Mouse (Mus musculus): ENCODE data around the gene Bcat2. TPM values are rescaled to one million over a fixed set of nuclear protein-coding genes. Genes with fewer than 3 reads are reported as not detected.

Bcat2 gene
- 24.8 and 25.7 TPM in 2 replicates for polyA plus RNA-seq (2014; fragmentation: Nextera tagmentation; extraction: Ambion mirVana)

- under 1% methylated on average over 42 of the region's 42 CpGs for WGBS
- Histone ChIP-seq H3K27me3 (ENCODE audit: control insufficient read depth, insufficient read depth, low read length) (no peaks in the 10 kb centered on the region), H3K9me3 (ENCODE audit: control insufficient read depth, low read length) (no peaks in the 10 kb centered on the region), H3K4me1 (replicated peaks; ENCODE audit: control insufficient read depth, insufficient read depth, low read length) (peaks cover 7% of the 10 kb centered on the region; the same call in 1 of the 2 replicates), H3K4me3 (ENCODE audit: low read depth, low read length) (peak within 1 kb of the TSS; percentile 53), H3K4me2 (ENCODE audit: low read depth, low read length, severe bottlenecking) (peak within 1 kb of the TSS; percentile 66), H3K9ac (ENCODE audit: low read length) (peak within 1 kb of the TSS; percentile 81), H3K27ac (ENCODE audit: low read depth, low read length) (peak within 1 kb of the TSS; percentile 44), H3K36me3 (ENCODE audit: control insufficient read depth, insufficient read depth, low read length) (no peaks in the 10 kb centered on the region; the same call in 1 of the 2 replicates)
- DNase-seq (ENCODE audit: low spot score): peak; percentile 86
- ATAC-seq (replicated peaks; ENCODE audit: low FRiP score): peak; percentile 75
Observed at GRCm38 (mm10) chr7:45570103-45570741, at the start of gene Bcat2. Bcat2 (plus strand) TSS chr7:45570153.

GRCm38 (mm10) chr7:45520605-45521004 is 49.3 kb upstream of the Bcat2 start:
- peaks cover 7% of the 10 kb centered on the region; the same call in 1 of the 2 replicates for H3K4me1 ChIP-seq (replicated peaks; ENCODE audit: control insufficient read depth, insufficient read depth, low read length)
- no peak overlapping the region for H3K4me3 ChIP-seq (ENCODE audit: low read depth, low read length)
- no peaks in the 10 kb centered on the region for H3K27me3 ChIP-seq (ENCODE audit: control insufficient read depth, insufficient read depth, low read length)
- no peaks in the 10 kb centered on the region; the same call in 1 of the 2 replicates for H3K36me3 ChIP-seq (ENCODE audit: control insufficient read depth, insufficient read depth, low read length)
- ATAC-seq (replicated peaks; ENCODE audit: low FRiP score): no peak
- H3K27ac ChIP-seq (ENCODE audit: low read depth, low read length): no peak overlapping the region
- no peaks in the 10 kb centered on the region for H3K9me3 ChIP-seq (ENCODE audit: control insufficient read depth, low read length)
- no peak for DNase-seq (ENCODE audit: low spot score)
- H3K4me2 ChIP-seq (ENCODE audit: low read depth, low read length, severe bottlenecking): no peak overlapping the region
- WGBS: 92% methylated on average over 7 of the region's 7 CpGs
- no peak overlapping the region for H3K9ac ChIP-seq (ENCODE audit: low read length)

GRCm38 (mm10) chr7:45521728-45522184 is 48.2 kb upstream of the Bcat2 start:
- ATAC-seq (replicated peaks; ENCODE audit: low FRiP score) (peak; percentile 73), DNase-seq (ENCODE audit: low spot score) (peak; percentile 91)
- Histone ChIP-seq H3K4me1 (replicated peaks; ENCODE audit: control insufficient read depth, insufficient read depth, low read length) (peaks cover 7% of the 10 kb centered on the region; the same call in 1 of the 2 replicates), H3K9me3 (ENCODE audit: control insufficient read depth, low read length) (no peaks in the 10 kb centered on the region), H3K36me3 (ENCODE audit: control insufficient read depth, insufficient read depth, low read length) (no peaks in the 10 kb centered on the region; the same call in 1 of the 2 replicates), H3K27ac (ENCODE audit: low read depth, low read length) (peak overlapping the region; percentile 53; the same call in 1 of the 2 replicates), H3K4me2 (ENCODE audit: low read depth, low read length, severe bottlenecking) (peak overlapping the region; percentile 61), H3K9ac (ENCODE audit: low read length) (peak overlapping the region; percentile 75), H3K4me3 (ENCODE audit: low read depth, low read length) (peak overlapping the region; percentile 51), H3K27me3 (ENCODE audit: control insufficient read depth, insufficient read depth, low read length) (no peaks in the 10 kb centered on the region)
- under 1% methylated on average over 28 of the region's 28 CpGs for WGBS

- no peaks in the 10 kb centered on the region for H3K27me3 ChIP-seq (ENCODE audit: control insufficient read depth, insufficient read depth, low read length)
- H3K36me3 ChIP-seq (ENCODE audit: control insufficient read depth, insufficient read depth, low read length): no peaks in the 10 kb centered on the region; the same call in 1 of the 2 replicates
- WGBS: 57% methylated on average over 16 of the region's 16 CpGs
- peak overlapping the region; percentile 51 for H3K4me3 ChIP-seq (ENCODE audit: low read depth, low read length)
- peak overlapping the region; percentile 75 for H3K9ac ChIP-seq (ENCODE audit: low read length)
- peak overlapping the region; percentile 53; the same call in 1 of the 2 replicates for H3K27ac ChIP-seq (ENCODE audit: low read depth, low read length)
- no peak for DNase-seq (ENCODE audit: low spot score)
- no peaks in the 10 kb centered on the region for H3K9me3 ChIP-seq (ENCODE audit: control insufficient read depth, low read length)
- H3K4me2 ChIP-seq (ENCODE audit: low read depth, low read length, severe bottlenecking): peak overlapping the region; percentile 61
- ATAC-seq (replicated peaks; ENCODE audit: low FRiP score): no peak
- peaks cover 7% of the 10 kb centered on the region; the same call in 1 of the 2 replicates for H3K4me1 ChIP-seq (replicated peaks; ENCODE audit: control insufficient read depth, insufficient read depth, low read length)
Observed at GRCm38 (mm10) chr7:45522194-45522752, 47.7 kb upstream of the Bcat2 start.

GRCm38 (mm10) chr7:45522957-45523676 is 46.8 kb upstream of the Bcat2 start:
- Histone ChIP-seq H3K4me3 (ENCODE audit: low read depth, low read length) (0 out of 2 replicates have a peak overlapping the region, but pooled peaks have one; percentile 2), H3K4me1 (replicated peaks; ENCODE audit: control insufficient read depth, insufficient read depth, low read length) (peaks cover 7% of the 10 kb centered on the region; the same call in 1 of the 2 replicates), H3K9me3 (ENCODE audit: control insufficient read depth, low read length) (no peaks in the 10 kb centered on the region), H3K9ac (ENCODE audit: low read length) (no peak overlapping the region), H3K4me2 (ENCODE audit: low read depth, low read length, severe bottlenecking) (peak overlapping the region; percentile 18; the same call in 1 of the 2 replicates), H3K27me3 (ENCODE audit: control insufficient read depth, insufficient read depth, low read length) (no peaks in the 10 kb centered on the region), H3K27ac (ENCODE audit: low read depth, low read length) (no peak overlapping the region), H3K36me3 (ENCODE audit: control insufficient read depth, insufficient read depth, low read length) (no peaks in the 10 kb centered on the region; the same call in 1 of the 2 replicates)
- ATAC-seq (replicated peaks; ENCODE audit: low FRiP score) (no peak), DNase-seq (ENCODE audit: low spot score) (no peak)
- 76% methylated on average over 18 of the region's 18 CpGs for WGBS

- no peak for ATAC-seq (replicated peaks; ENCODE audit: low FRiP score)
- WGBS: 90% methylated on average over 13 of the region's 13 CpGs
- H3K9ac ChIP-seq (ENCODE audit: low read length): no peak overlapping the region
Observed at GRCm38 (mm10) chr7:45523678-45524170, 46.2 kb upstream of the Bcat2 start.

GRCm38 (mm10) chr7:45524841-45525621 is 44.9 kb upstream of the Bcat2 start:
- peak overlapping the region; percentile 68 for H3K4me3 ChIP-seq (ENCODE audit: low read depth, low read length)
- no peak overlapping the region; the same call in 1 of the 2 replicates for H3K27ac ChIP-seq (ENCODE audit: low read depth, low read length)
- DNase-seq (ENCODE audit: low spot score) (no peak), ATAC-seq (replicated peaks; ENCODE audit: low FRiP score) (no peak)
- H3K9ac ChIP-seq (ENCODE audit: low read length): peak overlapping the region; percentile 75
- H3K36me3 ChIP-seq (ENCODE audit: control insufficient read depth, insufficient read depth, low read length): no peaks in the 10 kb centered on the region; the same call in 1 of the 2 replicates
- no peaks in the 10 kb centered on the region for H3K27me3 ChIP-seq (ENCODE audit: control insufficient read depth, insufficient read depth, low read length)
- peak overlapping the region; percentile 43 for H3K4me2 ChIP-seq (ENCODE audit: low read depth, low read length, severe bottlenecking)
- no peaks in the 10 kb centered on the region for H3K9me3 ChIP-seq (ENCODE audit: control insufficient read depth, low read length)
- H3K4me1 ChIP-seq (replicated peaks; ENCODE audit: control insufficient read depth, insufficient read depth, low read length): peaks cover 7% of the 10 kb centered on the region; the same call in 1 of the 2 replicates
- WGBS: 37% methylated on average over 12 of the region's 12 CpGs

More at GRCm38 (mm10) chr7:45523678-45524170, 46.2 kb upstream of the Bcat2 start:
- Histone ChIP-seq H3K4me3 (ENCODE audit: low read depth, low read length) (0 out of 2 replicates have a peak overlapping the region, but pooled peaks have one; percentile 2), H3K36me3 (ENCODE audit: control insufficient read depth, insufficient read depth, low read length) (no peaks in the 10 kb centered on the region; the same call in 1 of the 2 replicates), H3K9me3 (ENCODE audit: control insufficient read depth, low read length) (no peaks in the 10 kb centered on the region), H3K27ac (ENCODE audit: low read depth, low read length) (no peak overlapping the region), H3K27me3 (ENCODE audit: control insufficient read depth, insufficient read depth, low read length) (no peaks in the 10 kb centered on the region), H3K4me1 (replicated peaks; ENCODE audit: control insufficient read depth, insufficient read depth, low read length) (peaks cover 7% of the 10 kb centered on the region; the same call in 1 of the 2 replicates), H3K4me2 (ENCODE audit: low read depth, low read length, severe bottlenecking) (no peak overlapping the region)
- no peak for DNase-seq (ENCODE audit: low spot score)

Measured in forebrain, embryonic 11.5 days (tissue).